Mouse (Mus musculus) C2C12 (cell line): ENCODE measurements around the gene Zfp239. TPM values are rescaled to one million over a fixed set of nuclear protein-coding genes. Genes with fewer than 3 reads are reported as not detected.

ENCODE experiments used
- H3K27me3 ChIP-seq: one replicate; pipeline ENCODE4 v1.6.1; 2011; ENCODE audit not compliant: control insufficient read depth, insufficient read depth, insufficient read length
- H3K36me3 ChIP-seq: one replicate; pipeline ENCODE4 v1.6.1; 2011; ENCODE audit not compliant: control insufficient read depth, insufficient read depth
- H3K4me3 ChIP-seq: one replicate; pipeline ENCODE4 v1.5.1; 2011; ENCODE audit warnings: mild to moderate bottlenecking, control low read depth; ENCODE audit not compliant: poor library complexity, insufficient read depth, severe bottlenecking
- H3K79me2 ChIP-seq: one replicate; pipeline ENCODE4 v1.6.1; 2011; ENCODE audit not compliant: control insufficient read depth, insufficient read depth
- H3K79me3 ChIP-seq: one replicate; pipeline ENCODE4 v1.6.1; 2011; ENCODE audit warnings: low read depth, control low read depth
- H3ac ChIP-seq: one replicate; pipeline ENCODE3; 2011; ENCODE audit warnings: low read depth; ENCODE audit not compliant: control insufficient read depth, insufficient read length
- CEBPB ChIP-seq: IDR thresholded peaks from one replicate; pipeline ENCODE4 v1.6.1; 2011; ENCODE audit warnings: low read depth, mild to moderate bottlenecking, control low read depth, moderate library complexity
- CTCF ChIP-seq: IDR thresholded peaks from one replicate; pipeline ENCODE4 v1.5.1; 2011; ENCODE audit not compliant: control insufficient read depth, insufficient read depth, insufficient read length
- FOSL1 ChIP-seq: IDR thresholded peaks from one replicate; pipeline ENCODE4 v1.8.0; 2011; ENCODE audit warnings: mild to moderate bottlenecking, low read length; ENCODE audit not compliant: poor library complexity, insufficient read depth, severe bottlenecking
- MAX ChIP-seq: IDR thresholded peaks from one replicate; pipeline ENCODE4 v1.6.1; 2011; ENCODE audit warnings: mild to moderate bottlenecking, control low read depth
- MYOD1 ChIP-seq: IDR thresholded peaks from one replicate; pipeline ENCODE4 v1.6.1; 2011; ENCODE audit warnings: low read depth; ENCODE audit not compliant: control insufficient read depth, insufficient read length
- MYOG ChIP-seq: IDR thresholded peaks from one replicate; pipeline ENCODE4 v1.6.1; 2011; ENCODE audit not compliant: control insufficient read depth, insufficient read length; ENCODE audit errors: extremely low read depth
- USF1 ChIP-seq: IDR thresholded peaks from one replicate; pipeline ENCODE4 v1.6.1; 2011; ENCODE audit warnings: low read depth, mild to moderate bottlenecking, control low read depth, moderate library complexity
- polyA plus RNA-seq: library from polyadenylated mRNA; unstranded; fragments of >200 nt; fragmentation: generic; extraction: Trizol; gene quantifications from one replicate; pipeline ENCODE4 v1.2.1, GENCODE M21; 2012; ENCODE audit warnings: missing spikeins

Gene Zfp239
- polyA plus RNA-seq, 1 experiment: 4.4 TPM

- H3K27me3 ChIP-seq: no peaks in the 10 kb centered on the region
- no peaks in the 10 kb centered on the region for H3K36me3 ChIP-seq
- H3K79me3 ChIP-seq: no peaks in the 10 kb centered on the region
- TF ChIP-seq MYOG (no peak), MAX (no peak), FOSL1 (no peak), MYOD1 (no peak), CEBPB (no peak), CTCF (no peak), USF1 (no peak)
- no peaks in the 10 kb centered on the region for H3K79me2 ChIP-seq
- H3K4me3 ChIP-seq: no peak overlapping the region
- no peak overlapping the region for H3ac ChIP-seq
Observed at GRCm38 (mm10) chr6:117891369-117892160, 29.7 kb downstream of the Zfp239 start.

- Histone ChIP-seq H3K27me3 (no peaks in the 10 kb centered on the region), H3K36me3 (no peaks in the 10 kb centered on the region), H3ac (no peak overlapping the region), H3K79me2 (no peaks in the 10 kb centered on the region), H3K79me3 (no peaks in the 10 kb centered on the region), H3K4me3 (no peak overlapping the region)
- no peak for TF ChIP-seq USF1
- no peak for TF ChIP-seq MYOD1
- TF ChIP-seq FOSL1: no peak
Observed at GRCm38 (mm10) chr6:117892386-117892785, 30.5 kb downstream of the Zfp239 start.

GRCm38 (mm10) chr6:117893435-117893834 lies 31.5 kb downstream of the Zfp239 start:
- no peaks in the 10 kb centered on the region for H3K36me3 ChIP-seq
- no peak for TF ChIP-seq CEBPB
- no peak for TF ChIP-seq MYOG
- TF ChIP-seq CTCF: no peak
- TF ChIP-seq USF1: no peak
- no peak for TF ChIP-seq FOSL1
- TF ChIP-seq MYOD1: no peak
- no peak for TF ChIP-seq MAX
- no peak overlapping the region for H3ac ChIP-seq
- no peaks in the 10 kb centered on the region for H3K79me3 ChIP-seq
- H3K4me3 ChIP-seq: no peak overlapping the region
- H3K27me3 ChIP-seq: no peaks in the 10 kb centered on the region
- no peaks in the 10 kb centered on the region for H3K79me2 ChIP-seq

- Histone ChIP-seq H3K79me2 (no peaks in the 10 kb centered on the region), H3K27me3 (no peaks in the 10 kb centered on the region), H3K4me3 (no peak overlapping the region), H3K79me3 (no peaks in the 10 kb centered on the region), H3ac (no peak overlapping the region), H3K36me3 (no peaks in the 10 kb centered on the region)
- TF ChIP-seq USF1: no peak
Observed at GRCm38 (mm10) chr6:117897800-117898199, 35.9 kb downstream of the Zfp239 start.

- H3ac ChIP-seq: no peak within 1 kb of the TSS
- no peaks in the 10 kb centered on the region for H3K27me3 ChIP-seq
- H3K4me3 ChIP-seq: no peak within 1 kb of the TSS
Observed at GRCm38 (mm10) chr6:117900126-117901080, 38.5 kb downstream of the Zfp239 start, which contains the start of gene Hnrnpf. Hnrnpf (plus strand) TSS chr6:117900324.

GRCm38 (mm10) chr6:117901510-117902402 lies 39.9 kb downstream of the Zfp239 start:
- Histone ChIP-seq H3K27me3 (no peaks in the 10 kb centered on the region), H3K79me3 (no peaks in the 10 kb centered on the region), H3K4me3 (no peak overlapping the region), H3K79me2 (peaks cover 11% of the 10 kb centered on the region), H3ac (no peak overlapping the region), H3K36me3 (no peaks in the 10 kb centered on the region)
- TF ChIP-seq CTCF (no peak), MYOD1 (no peak), MYOG (no peak), FOSL1 (no peak), CEBPB (no peak), MAX (no peak), USF1 (no peak)

More at GRCm38 (mm10) chr6:117900126-117901080, 38.5 kb downstream of the Zfp239 start, which contains the start of gene Hnrnpf:
- Histone ChIP-seq H3K36me3 (no peaks in the 10 kb centered on the region), H3K79me3 (no peaks in the 10 kb centered on the region), H3K79me2 (peaks cover under 1% of the 10 kb centered on the region)
- TF ChIP-seq MYOG (no peak), CEBPB (peak; percentile 58)
